Mouse (Mus musculus) 416B (cell line): ENCODE results near the gene Dll4.

Experiments used
- DNase-seq: peaks from one replicate; pipeline ENCODE4 v3.0.0; 2011; ENCODE audit warnings: low read depth

Dll4 gene

GRCm38 (mm10) chr2:119325568-119326143 lies at the start of gene Dll4:
Gene Dll4 (plus strand): TSS chr2:119325784.
- DNase-seq: no peak

- no peak for DNase-seq
These were observed 48.7 kb upstream of the Dll4 start for GRCm38 (mm10) chr2:119276926-119277325.

GRCm38 (mm10) chr2:119277810-119278209 lies 47.8 kb upstream of the Dll4 start:
- DNase-seq: no peak

GRCm38 (mm10) chr2:119281899-119282565 lies 43.6 kb upstream of the Dll4 start:
- no peak for DNase-seq

GRCm38 (mm10) chr2:119287372-119287771 lies 38.2 kb upstream of the Dll4 start:
- DNase-seq: no peak

GRCm38 (mm10) chr2:119288270-119288882 lies 37.2 kb upstream of the Dll4 start, which contains the start of gene Vps18:
Gene Vps18 (plus strand): TSS chr2:119288740.
- peak; percentile 97 for DNase-seq

- peak; percentile 83 for DNase-seq
These were observed 36.6 kb upstream of the Dll4 start for GRCm38 (mm10) chr2:119289014-119289416.

GRCm38 (mm10) chr2:119292281-119292680 lies 33.3 kb upstream of the Dll4 start:
- no peak for DNase-seq

GRCm38 (mm10) chr2:119292852-119293251 lies 32.7 kb upstream of the Dll4 start:
- DNase-seq: no peak

GRCm38 (mm10) chr2:119293311-119293710 lies 32.3 kb upstream of the Dll4 start:
- DNase-seq: no peak

GRCm38 (mm10) chr2:119293776-119294390 lies 31.7 kb upstream of the Dll4 start:
- no peak for DNase-seq

GRCm38 (mm10) chr2:119294411-119294810 lies 31.2 kb upstream of the Dll4 start:
- no peak for DNase-seq

- DNase-seq: no peak
These were observed 28.8 kb upstream of the Dll4 start for GRCm38 (mm10) chr2:119296756-119297155.

- DNase-seq: no peak
These were observed 28.1 kb upstream of the Dll4 start for GRCm38 (mm10) chr2:119297506-119297905.

GRCm38 (mm10) chr2:119298330-119298729 lies 27.3 kb upstream of the Dll4 start:
- peak; percentile 84 for DNase-seq

GRCm38 (mm10) chr2:119298839-119299238 lies 26.7 kb upstream of the Dll4 start:
- no peak for DNase-seq

- peak; percentile 95 for DNase-seq
These were observed 25.4 kb upstream of the Dll4 start for GRCm38 (mm10) chr2:119299981-119300818.

- no peak for DNase-seq
These were observed 24.6 kb upstream of the Dll4 start for GRCm38 (mm10) chr2:119300819-119301493.

- DNase-seq: peak; percentile 55
These were observed 22.7 kb upstream of the Dll4 start for GRCm38 (mm10) chr2:119302876-119303275.

GRCm38 (mm10) chr2:119304391-119304790 lies 21.2 kb upstream of the Dll4 start:
- DNase-seq: no peak

GRCm38 (mm10) chr2:119304798-119305208 lies 20.8 kb upstream of the Dll4 start:
- no peak for DNase-seq
